Mouse (Mus musculus) monocyte, adult 2 months (primary cell): Measurements from ENCODE around the gene Dnttip1.
"Not testable (repeated sequence)": the region's sequence is repeated elsewhere in the genome, so short reads cannot be mapped to it uniquely, and the experiment has no call there.

Experiments used
- DNase-seq, 2 experiments: peaks; one replicate each; pipeline ENCODE4 v3.0.0; 2022; ENCODE audit warnings: low spot score in 2 of 2, low read depth in 1 of 2

Gene Dnttip1

GRCm38 (mm10) chr2:164779481-164780086 is 33.8 kb downstream of the Dnttip1 start, which contains the start of gene Tnnc2:
TSS of gene Tnnc2 (minus strand) at chr2:164779967.
- DNase-seq, result no peak

GRCm38 (mm10) chr2:164781876-164782275 is 36.1 kb downstream of the Dnttip1 start:
- DNase-seq, result no peak

GRCm38 (mm10) chr2:164783926-164784581 is 38.3 kb downstream of the Dnttip1 start:
- DNase-seq, result no peak

GRCm38 (mm10) chr2:164784869-164785420 is 39.2 kb downstream of the Dnttip1 start:
- no peak for DNase-seq

GRCm38 (mm10) chr2:164785481-164786387 is 40.0 kb downstream of the Dnttip1 start, which contains the start of gene Snx21:
TSS of gene Snx21 (plus strand) at chr2:164785823.
- DNase-seq, result peak in 1 of 2 experiments; percentile 47

- no peak for DNase-seq
Observed at GRCm38 (mm10) chr2:164786388-164786885, 40.7 kb downstream of the Dnttip1 start.

- DNase-seq, result no peak
Observed at GRCm38 (mm10) chr2:164787032-164787431, 41.2 kb downstream of the Dnttip1 start.

- DNase-seq, result no peak
Observed at GRCm38 (mm10) chr2:164787779-164788178, 42.0 kb downstream of the Dnttip1 start.

- no peak for DNase-seq
Observed at GRCm38 (mm10) chr2:164788411-164788810, 42.6 kb downstream of the Dnttip1 start.

- no peak for DNase-seq
Observed at GRCm38 (mm10) chr2:164790451-164790850, 44.7 kb downstream of the Dnttip1 start.

- no peak for DNase-seq
Observed at GRCm38 (mm10) chr2:164791841-164792261, 46.1 kb downstream of the Dnttip1 start.

- DNase-seq, result no peak
Observed at GRCm38 (mm10) chr2:164792400-164793190, 46.8 kb downstream of the Dnttip1 start.

GRCm38 (mm10) chr2:164793236-164793635 is 47.5 kb downstream of the Dnttip1 start:
- DNase-seq, result no peak

GRCm38 (mm10) chr2:164793772-164794171 is 48.0 kb downstream of the Dnttip1 start:
- no peak for DNase-seq

- peak in 1 of 2 experiments; percentile 49 for DNase-seq
Observed at GRCm38 (mm10) chr2:164794293-164794692, 48.5 kb downstream of the Dnttip1 start.

- no peak for DNase-seq
Observed at GRCm38 (mm10) chr2:164795868-164796267, 50.1 kb downstream of the Dnttip1 start.

- DNase-seq, result not testable (repeated sequence)
Observed at GRCm38 (mm10) chr2:164798554-164798953, 52.8 kb downstream of the Dnttip1 start.

GRCm38 (mm10) chr2:164800252-164801004 is 54.6 kb downstream of the Dnttip1 start:
- no peak for DNase-seq

GRCm38 (mm10) chr2:164803201-164803920 is 57.6 kb downstream of the Dnttip1 start:
- no peak for DNase-seq
